Mouse (Mus musculus) liver, embryonic 16.5 days (tissue): ENCODE measurements around the gene Meox1. TPM values are rescaled to one million over a fixed set of nuclear protein-coding genes. Genes with fewer than 3 reads are reported as not detected.

ENCODE experiments used
- ATAC-seq: fragments of 200-750 bp; cut with Nextera tagmentation; 2 replicates; pipeline ENCODE4 v1.8.0; 2017; ENCODE audit warnings: low read depth, mild to moderate bottlenecking, moderate number of reproducible peaks, moderate library complexity
- H3K27ac ChIP-seq: fragments of 300-500 bp; sonication (generic); 2 replicates; pipeline ENCODE4 v1.5.1; 2014; ENCODE audit warnings: mild to moderate bottlenecking, low read length
- H3K27me3 ChIP-seq: fragments of 300-500 bp; sonication (generic); 2 replicates; pipeline ENCODE4 v1.6.1; 2014; ENCODE audit warnings: low read depth, low read length, mixed read lengths; ENCODE audit not compliant: control insufficient read depth, insufficient read depth
- H3K36me3 ChIP-seq: fragments of 300-500 bp; sonication (generic); 2 replicates; pipeline ENCODE4 v1.6.1; 2014; ENCODE audit warnings: mild to moderate bottlenecking; ENCODE audit not compliant: control insufficient read depth, insufficient read depth
- H3K4me1 ChIP-seq: fragments of 300-500 bp; sonication (generic); 2 replicates; pipeline ENCODE4 v1.6.1; 2014; ENCODE audit warnings: low read depth, low read length, mixed read lengths; ENCODE audit not compliant: control insufficient read depth
- H3K4me2 ChIP-seq: fragments of 300-500 bp; sonication (generic); 2 replicates; pipeline ENCODE4 v1.6.1; 2014; ENCODE audit warnings: low read depth, low read length, mixed read lengths
- H3K4me3 ChIP-seq: fragments of 300-500 bp; sonication (generic); 2 replicates; pipeline ENCODE4 v1.5.1; 2014; ENCODE audit warnings: low read depth, mild to moderate bottlenecking, low read length
- H3K9ac ChIP-seq: fragments of 300-500 bp; sonication (generic); 2 replicates; pipeline ENCODE4 v1.6.1; 2014; ENCODE audit warnings: low read depth, low read length
- H3K9me3 ChIP-seq: fragments of 300-500 bp; sonication (generic); replicated peaks from 2 replicates; pipeline ENCODE4 v1.6.1; 2016; ENCODE audit warnings: low read length; ENCODE audit not compliant: control insufficient read depth
- WGBS: fragments of 180-500 bp; shearing (Covaris S2); extraction: QIAGEN DNeasy Blood & Tissue Kit; methylation state at CpG from one replicate; pipeline ENCODE4 v1.1.7; 2014; ENCODE audit not compliant: insufficient replicate concordance; 5-methylcytosine and 5-hydroxymethylcytosine counted together
- polyA plus RNA-seq: library from polyadenylated mRNA; unstranded; fragments of >200 nt; fragmentation: Nextera tagmentation; extraction: Ambion mirVana; gene quantifications from 2 replicates; pipeline ENCODE4 v1.2.1, GENCODE M21; 2015

Meox1 gene
- polyA plus RNA-seq, 1 experiment from 2014 or later = 0.47 TPM

DNA sequence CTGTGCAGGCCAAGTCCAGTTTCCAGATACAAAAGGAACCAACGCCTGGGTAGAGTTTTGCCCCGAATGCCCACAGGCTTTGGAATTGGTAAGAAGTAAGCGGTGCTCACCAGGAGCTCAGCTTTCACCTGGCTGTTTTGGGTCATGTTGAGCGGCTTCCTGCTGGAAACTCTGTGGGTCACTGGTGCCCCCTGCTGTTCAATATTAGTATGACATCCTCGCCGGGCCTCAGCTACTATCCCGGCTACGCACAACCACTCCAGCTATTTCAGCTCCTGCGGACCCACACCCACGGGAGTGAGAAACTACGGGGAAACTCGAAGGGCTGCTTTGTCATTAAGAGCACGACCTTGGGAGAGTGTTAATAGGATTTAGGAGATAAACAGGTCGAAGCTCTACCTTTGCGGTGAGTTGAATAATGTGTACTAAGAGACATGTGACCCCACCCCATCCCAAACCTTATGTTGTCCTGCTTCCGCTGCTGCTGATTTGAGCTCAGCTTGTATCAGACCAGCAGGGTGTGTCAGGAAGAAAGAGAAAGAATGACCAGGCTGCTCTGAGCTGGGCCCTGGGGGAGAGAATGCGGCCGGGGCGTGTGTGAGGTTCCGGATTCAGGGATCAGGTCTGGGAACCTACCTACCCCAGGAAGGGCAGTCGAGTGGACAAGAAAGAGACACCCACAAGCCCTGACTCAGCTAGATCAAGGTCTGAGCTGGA lies 16.2 kb upstream of the Meox1 start:
- 24% methylated on average over 21 of the region's 21 CpGs for WGBS
- Histone ChIP-seq H3K9me3 (no peaks in the 10 kb centered on the region), H3K4me2 (no peak overlapping the region), H3K9ac (no peak overlapping the region), H3K27me3 (no peaks in the 10 kb centered on the region; the same call in 1 of the 2 replicates), H3K36me3 (no peaks in the 10 kb centered on the region), H3K27ac (no peak overlapping the region), H3K4me3 (no peak overlapping the region), H3K4me1 (no peaks in the 10 kb centered on the region)
- ATAC-seq = no peak

DNA sequence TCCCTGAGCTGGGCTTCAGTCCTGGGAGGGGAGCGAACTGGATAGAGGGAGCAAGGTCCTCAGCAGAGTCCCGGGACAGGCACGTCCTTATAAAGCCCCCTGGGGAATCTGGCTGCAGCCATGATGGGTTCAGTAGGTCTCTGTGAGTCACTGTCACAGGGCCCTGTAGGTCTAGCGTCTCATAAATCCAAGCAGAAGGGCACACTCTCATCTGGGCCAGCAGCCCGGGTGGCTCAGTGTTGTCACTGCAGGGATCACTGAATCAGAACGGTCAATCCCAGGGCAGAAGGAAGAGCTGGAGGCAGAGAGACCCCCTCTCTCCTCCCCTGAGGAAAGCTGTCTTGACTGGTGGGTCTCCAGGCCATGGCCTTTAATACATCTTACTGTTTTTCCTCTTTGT lies 14.6 kb upstream of the Meox1 start:
- no peaks in the 10 kb centered on the region for H3K9me3 ChIP-seq
- no peak for ATAC-seq
- no peaks in the 10 kb centered on the region for H3K4me1 ChIP-seq
- WGBS = 45% methylated on average over 6 of the region's 6 CpGs
- no peaks in the 10 kb centered on the region for H3K36me3 ChIP-seq
- no peak overlapping the region for H3K9ac ChIP-seq
- H3K4me3 ChIP-seq = no peak overlapping the region
- no peak overlapping the region for H3K4me2 ChIP-seq
- H3K27me3 ChIP-seq = no peaks in the 10 kb centered on the region
- no peak overlapping the region for H3K27ac ChIP-seq

DNA sequence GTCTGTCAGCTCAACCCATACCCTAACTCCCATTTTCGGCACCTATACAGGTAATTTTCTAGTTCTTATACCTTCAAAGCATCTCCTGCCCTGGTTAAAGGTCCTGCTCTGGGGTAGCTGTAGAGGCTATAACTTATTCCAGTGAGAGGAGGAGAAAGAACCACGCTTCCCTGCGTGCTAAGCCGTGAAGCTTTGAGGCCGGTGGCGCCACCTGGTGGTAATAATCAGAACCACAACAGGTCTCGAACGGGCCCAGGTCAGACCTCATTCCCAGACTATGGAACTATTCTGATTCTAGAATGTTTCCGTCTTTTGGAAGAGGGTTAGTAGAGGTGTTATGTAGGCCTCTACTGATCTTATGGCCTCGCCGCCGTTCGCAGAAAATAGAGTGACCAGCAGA lies 10.9 kb upstream of the Meox1 start:
- Histone ChIP-seq H3K9ac (no peak overlapping the region), H3K27me3 (no peaks in the 10 kb centered on the region), H3K4me1 (no peaks in the 10 kb centered on the region), H3K4me2 (no peak overlapping the region), H3K4me3 (no peak overlapping the region), H3K9me3 (no peaks in the 10 kb centered on the region), H3K36me3 (no peaks in the 10 kb centered on the region), H3K27ac (no peak overlapping the region)
- ATAC-seq = no peak
- 17% methylated on average over 13 of the region's 13 CpGs for WGBS

DNA sequence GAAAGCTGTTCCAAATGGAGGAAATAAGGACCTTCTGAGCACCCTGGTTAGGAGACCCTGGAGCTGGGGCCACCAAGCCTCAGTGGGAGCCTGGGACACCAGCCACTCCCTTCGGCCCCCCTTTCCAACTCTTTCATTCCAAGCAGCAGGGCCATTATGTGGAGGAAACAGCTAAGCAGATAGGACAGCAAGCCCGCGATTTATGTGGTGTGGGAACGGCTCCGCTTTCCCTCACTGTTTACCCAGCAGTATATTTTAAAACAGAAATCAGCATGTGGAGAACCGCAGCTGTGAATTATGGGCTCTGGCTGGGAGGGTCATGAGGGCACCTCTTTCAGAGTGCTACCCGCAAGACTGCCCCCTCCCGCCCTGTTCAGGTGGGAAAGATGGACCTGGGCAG lies 7.1 kb upstream of the Meox1 start:
- Histone ChIP-seq H3K4me3 (no peak overlapping the region), H3K9me3 (no peaks in the 10 kb centered on the region), H3K27me3 (no peaks in the 10 kb centered on the region), H3K4me1 (no peaks in the 10 kb centered on the region), H3K9ac (no peak overlapping the region), H3K36me3 (no peaks in the 10 kb centered on the region), H3K4me2 (no peak overlapping the region), H3K27ac (no peak overlapping the region)
- WGBS = 16% methylated on average over 8 of the region's 8 CpGs
- ATAC-seq = no peak

DNA sequence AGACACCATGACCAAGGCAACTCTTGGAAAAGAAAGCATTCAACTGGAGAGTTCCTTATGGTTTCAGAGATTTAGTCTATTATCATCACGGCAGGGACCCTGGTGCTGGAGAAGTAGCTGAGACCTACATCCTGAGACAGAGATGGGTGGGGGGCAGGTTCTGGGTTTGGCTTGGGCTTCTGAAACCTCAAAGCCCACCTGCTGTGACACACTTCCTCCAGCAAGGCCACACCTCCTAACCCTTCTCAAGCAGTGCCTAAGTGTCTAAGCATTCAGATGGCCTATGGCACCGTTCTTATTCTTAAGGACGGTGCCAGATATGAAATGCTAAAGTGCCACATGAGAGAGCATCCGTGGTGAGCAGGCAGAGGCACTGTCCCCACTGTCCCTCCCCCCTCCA lies 4.2 kb upstream of the Meox1 start:
- Histone ChIP-seq H3K9ac (no peak overlapping the region), H3K36me3 (no peaks in the 10 kb centered on the region), H3K27ac (no peak overlapping the region), H3K4me1 (no peaks in the 10 kb centered on the region), H3K4me2 (no peak overlapping the region), H3K27me3 (peaks cover 15% of the 10 kb centered on the region), H3K4me3 (no peak overlapping the region), H3K9me3 (no peaks in the 10 kb centered on the region)
- 56% methylated on average over 4 of the region's 4 CpGs for WGBS
- ATAC-seq = no peak

DNA sequence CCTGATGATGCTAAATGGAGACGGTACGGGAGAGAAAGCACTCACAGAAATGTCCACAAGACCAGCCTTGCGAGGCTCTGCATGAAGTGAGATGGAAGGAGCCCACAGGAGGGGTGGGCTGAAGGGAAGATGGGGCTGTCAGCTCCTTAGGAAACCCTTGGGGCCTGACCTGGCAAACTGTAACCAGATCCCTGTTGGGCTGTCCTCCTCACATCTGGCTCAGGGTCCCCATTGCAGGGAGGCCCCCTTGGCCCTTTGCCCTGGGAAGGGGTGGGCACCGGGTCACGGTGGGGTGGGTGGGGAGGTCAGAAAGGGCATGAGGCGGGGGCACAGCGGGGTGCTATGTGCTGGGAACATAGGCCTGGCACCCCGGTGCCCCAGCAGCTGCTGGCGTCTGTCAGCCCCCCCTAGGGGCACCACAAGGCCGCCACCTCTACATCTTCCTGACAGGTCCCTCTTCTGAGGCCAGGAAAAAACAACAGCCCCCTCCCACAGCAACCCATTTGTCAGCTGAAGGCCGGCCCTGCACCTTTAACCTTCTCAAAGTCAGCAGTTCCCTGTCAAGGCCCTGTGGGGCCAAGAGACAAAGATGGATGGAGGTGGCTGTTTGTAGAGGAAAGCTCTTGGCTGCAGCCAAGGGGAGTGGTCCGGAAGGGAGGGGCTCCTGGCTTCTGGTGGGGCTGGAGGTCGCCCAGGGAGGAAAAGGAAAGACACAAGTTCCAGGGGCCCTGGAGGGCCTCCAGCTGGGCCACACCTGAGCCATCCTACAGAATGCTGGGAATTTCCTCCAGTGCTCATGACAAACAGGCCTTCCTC lies 2.6 kb upstream of the Meox1 start:
- Histone ChIP-seq H3K27me3 (peaks cover 28% of the 10 kb centered on the region), H3K36me3 (no peaks in the 10 kb centered on the region), H3K4me3 (no peak overlapping the region), H3K4me2 (no peak overlapping the region), H3K27ac (no peak overlapping the region), H3K4me1 (no peaks in the 10 kb centered on the region), H3K9ac (no peak overlapping the region), H3K9me3 (no peaks in the 10 kb centered on the region)
- no peak for ATAC-seq
- 31% methylated on average over 11 of the region's 13 CpGs for WGBS

DNA sequence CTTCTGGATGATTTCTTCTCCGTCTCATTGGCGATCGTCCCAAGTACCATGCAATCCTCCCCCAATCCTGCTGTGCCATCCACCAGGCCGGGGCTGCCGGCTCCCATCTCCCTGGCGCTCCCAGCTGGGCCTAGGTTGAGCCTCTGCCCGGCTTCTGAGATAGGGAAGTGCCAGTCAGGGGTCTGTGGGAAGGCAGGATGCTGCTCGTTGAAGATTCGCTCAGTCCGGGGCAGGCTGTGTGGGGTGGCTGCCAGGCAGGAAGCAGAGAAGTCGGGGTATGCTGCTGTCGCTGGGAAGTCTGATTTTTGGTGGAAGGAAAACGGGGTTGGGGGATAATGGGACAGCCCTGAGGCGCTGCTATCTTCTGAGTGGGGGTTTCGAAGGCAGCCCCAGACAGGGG lies 614 bp downstream of the Meox1 start:
- H3K4me1 ChIP-seq = no peaks in the 10 kb centered on the region
- no peaks in the 10 kb centered on the region for H3K9me3 ChIP-seq
- H3K27ac ChIP-seq = no peak overlapping the region
- H3K36me3 ChIP-seq = no peaks in the 10 kb centered on the region
- H3K4me2 ChIP-seq = no peak overlapping the region
- 27% methylated on average over 15 of the region's 15 CpGs for WGBS
- no peak overlapping the region for H3K4me3 ChIP-seq
- H3K27me3 ChIP-seq = peaks cover 40% of the 10 kb centered on the region
- ATAC-seq = no peak
- no peak overlapping the region for H3K9ac ChIP-seq

DNA sequence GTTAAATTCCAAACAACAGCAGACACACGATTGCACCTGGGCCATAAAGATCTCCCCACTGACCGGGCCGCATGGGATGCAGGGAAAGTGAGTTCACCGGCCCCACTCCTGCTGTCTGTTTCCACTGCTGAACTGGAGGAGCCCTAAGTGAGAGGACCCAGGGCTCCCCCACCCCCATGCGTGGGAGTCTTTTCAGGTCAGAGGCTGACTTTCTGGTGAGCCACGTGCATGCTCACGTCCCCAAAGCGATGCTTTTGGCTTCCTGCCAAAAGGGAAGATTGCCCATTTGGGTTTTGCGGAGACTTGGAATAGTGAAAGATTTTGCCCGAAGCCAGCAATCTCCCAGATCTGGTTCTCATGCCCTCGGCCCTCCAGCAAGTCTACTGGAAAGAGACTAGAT lies 2.7 kb downstream of the Meox1 start:
- Histone ChIP-seq H3K27ac (no peak overlapping the region), H3K9me3 (no peaks in the 10 kb centered on the region)
- 24% methylated on average over 11 of the region's 11 CpGs for WGBS

DNA sequence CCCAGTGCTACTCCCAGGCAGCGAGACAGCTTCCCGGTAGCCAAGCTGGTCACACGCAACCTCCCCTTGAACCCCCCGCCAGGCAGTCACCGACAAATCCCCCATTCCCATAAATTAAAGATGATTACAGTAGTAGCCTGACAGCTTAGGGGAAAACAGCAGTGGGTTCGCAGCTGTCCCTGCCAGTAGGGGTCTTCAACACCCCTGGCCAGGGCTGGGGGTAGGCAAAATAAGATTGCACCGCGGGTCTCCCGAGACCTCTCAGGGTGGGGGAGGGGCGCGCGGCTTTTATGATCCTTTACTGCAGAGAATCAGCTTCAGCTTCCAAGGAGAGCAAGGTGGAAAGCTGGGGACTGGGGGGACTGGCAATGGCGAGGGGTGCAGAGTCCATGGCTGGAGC lies 4.4 kb downstream of the Meox1 start:
- Histone ChIP-seq H3K27ac (no peak overlapping the region), H3K27me3 (peaks cover 46% of the 10 kb centered on the region), H3K9ac (no peak overlapping the region), H3K9me3 (no peaks in the 10 kb centered on the region), H3K4me2 (no peak overlapping the region), H3K4me3 (no peak overlapping the region), H3K4me1 (no peaks in the 10 kb centered on the region), H3K36me3 (no peaks in the 10 kb centered on the region)
- no peak for ATAC-seq
- 4% methylated on average over 13 of the region's 13 CpGs for WGBS

More for the DNA sequence above, 2.7 kb downstream of the Meox1 start:
- Histone ChIP-seq H3K4me3 (no peak overlapping the region), H3K27me3 (peaks cover 40% of the 10 kb centered on the region), H3K36me3 (no peaks in the 10 kb centered on the region), H3K4me2 (no peak overlapping the region), H3K4me1 (no peaks in the 10 kb centered on the region), H3K9ac (no peak overlapping the region)
- no peak for ATAC-seq
